Mouse (Mus musculus): Measurements from ENCODE around the gene Fam83e. TPM values are rescaled to one million over a fixed set of nuclear protein-coding genes. Genes with fewer than 3 reads are reported as not detected.

The Fam83e gene
- polyA plus RNA-seq, 1 experiment from 2014 or later, result 0.28 TPM

DNA sequence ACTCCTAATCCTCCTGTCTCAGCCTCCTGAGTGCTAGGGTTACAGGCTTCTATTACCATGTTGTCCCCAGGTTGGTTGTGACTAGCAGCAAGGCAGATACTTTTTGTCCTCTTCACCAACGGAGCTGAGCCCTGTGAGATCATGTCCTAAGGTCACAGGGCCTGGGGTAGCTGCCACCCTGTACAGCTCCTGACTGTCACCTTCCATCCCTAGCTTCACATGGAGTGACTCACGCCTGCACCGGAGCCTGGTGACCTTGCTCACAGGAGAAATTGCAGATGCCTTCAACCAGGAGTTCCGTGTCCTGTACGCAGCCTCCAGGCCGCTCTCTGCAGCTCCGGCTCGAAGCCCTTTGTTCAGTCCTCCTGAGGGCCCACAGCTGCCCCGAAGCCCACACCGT, 5.4 kb downstream of the Fam83e start:
- Histone ChIP-seq H3K4me2 (ENCODE audit: low read length) (no peak overlapping the region), H3K9ac (ENCODE audit: low read depth, low read length) (no peak overlapping the region), H3K27me3 (ENCODE audit: insufficient read depth, low read length) (no peaks in the 10 kb centered on the region), H3K9me3 (replicated peaks; ENCODE audit: low read length) (no peaks in the 10 kb centered on the region), H3K4me1 (replicated peaks; ENCODE audit: insufficient read depth, low read length) (peaks cover 6% of the 10 kb centered on the region; the same call in 1 of the 2 replicates), H3K27ac (no peak overlapping the region), H3K4me3 (replicated peaks; ENCODE audit: low read depth, low read length) (no peak overlapping the region), H3K36me3 (ENCODE audit: insufficient read depth, low read length) (peaks cover 28% of the 10 kb centered on the region; the same call in 1 of the 2 replicates)
- no peak for TF ChIP-seq CTCF (IDR thresholded peaks at IDR 0.05; ENCODE audit: low read depth)
- no peak for DNase-seq (ENCODE audit: low spot score)
- 84% methylated on average over 10 of the region's 10 CpGs for WGBS
- no peak for ATAC-seq (replicated peaks; ENCODE audit: low FRiP score, low read depth)

GRCm38 (mm10) chr7:45727625-45728024, 6.6 kb downstream of the Fam83e start:
- 76% methylated on average over 3 of the region's 3 CpGs for WGBS
- no peak for TF ChIP-seq CTCF (IDR thresholded peaks at IDR 0.05; ENCODE audit: low read depth)
- ATAC-seq (replicated peaks; ENCODE audit: low FRiP score, low read depth) (no peak), DNase-seq (ENCODE audit: low spot score) (no peak)
- Histone ChIP-seq H3K36me3 (ENCODE audit: insufficient read depth, low read length) (peaks cover 22% of the 10 kb centered on the region; the same call in 1 of the 2 replicates), H3K4me1 (replicated peaks; ENCODE audit: insufficient read depth, low read length) (peaks cover 6% of the 10 kb centered on the region; the same call in 1 of the 2 replicates), H3K9me3 (replicated peaks; ENCODE audit: low read length) (no peaks in the 10 kb centered on the region), H3K4me3 (replicated peaks; ENCODE audit: low read depth, low read length) (no peak overlapping the region), H3K27me3 (ENCODE audit: insufficient read depth, low read length) (no peaks in the 10 kb centered on the region), H3K27ac (no peak overlapping the region), H3K9ac (ENCODE audit: low read depth, low read length) (no peak overlapping the region), H3K4me2 (ENCODE audit: low read length) (no peak overlapping the region)

DNA sequence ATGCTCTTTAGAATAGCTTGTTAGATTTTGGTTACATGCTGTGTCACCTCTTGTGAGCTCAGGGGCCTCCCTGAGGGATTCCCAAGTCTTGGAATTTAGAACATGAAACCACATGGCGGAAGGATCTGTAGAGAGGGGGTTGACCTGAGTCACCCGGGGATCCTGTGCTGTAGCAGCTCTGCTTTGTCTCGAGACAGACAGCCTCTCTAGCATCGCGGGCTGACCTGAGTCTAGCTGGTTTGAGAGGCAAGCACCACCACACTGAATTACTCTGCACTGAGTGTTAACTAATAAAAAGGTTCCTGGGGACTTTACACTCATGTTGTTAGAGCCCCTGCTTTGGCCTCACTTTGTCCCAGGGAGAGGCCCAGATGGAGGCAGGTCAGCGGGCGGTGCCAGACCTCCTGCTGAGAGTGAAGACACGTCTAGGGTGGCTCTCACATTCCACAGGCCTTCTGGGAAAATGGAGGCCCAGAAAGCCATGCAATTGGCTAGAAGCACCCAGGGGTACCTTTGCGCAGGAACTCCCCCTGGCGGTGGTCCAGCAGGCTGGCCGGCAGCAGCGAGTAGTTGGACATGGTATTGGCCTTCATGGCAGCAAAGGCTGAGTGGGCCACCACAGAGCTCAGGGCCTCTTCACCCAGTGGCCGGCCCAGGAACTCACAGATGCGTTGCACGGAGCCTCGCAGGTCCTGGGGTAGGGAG, 9.9 kb downstream of the Fam83e start:
- H3K4me2 ChIP-seq (ENCODE audit: low read length), result no peak overlapping the region
- TF ChIP-seq CTCF (IDR thresholded peaks at IDR 0.05; ENCODE audit: low read depth), result peak; percentile 87
- 0 out of 2 replicates have a peak, but pooled peaks cover 6% of the 10 kb centered on the region for H3K36me3 ChIP-seq (ENCODE audit: insufficient read depth, low read length)
- no peak overlapping the region for H3K4me3 ChIP-seq (replicated peaks; ENCODE audit: low read depth, low read length)
- 17% methylated on average over 16 of the region's 16 CpGs for WGBS
- no peak overlapping the region; the same call in 1 of the 2 replicates for H3K9ac ChIP-seq (ENCODE audit: low read depth, low read length)
- H3K27me3 ChIP-seq (ENCODE audit: insufficient read depth, low read length), result no peaks in the 10 kb centered on the region
- DNase-seq (ENCODE audit: low spot score) (peak; percentile 77), ATAC-seq (replicated peaks; ENCODE audit: low FRiP score, low read depth) (peak; percentile 79)
- H3K4me1 ChIP-seq (replicated peaks; ENCODE audit: insufficient read depth, low read length), result peaks cover 6% of the 10 kb centered on the region; the same call in 1 of the 2 replicates
- 0 out of 2 replicates have a peak overlapping the region, but pooled peaks have one; percentile 31 for H3K27ac ChIP-seq
- H3K9me3 ChIP-seq (replicated peaks; ENCODE audit: low read length), result no peaks in the 10 kb centered on the region

GRCm38 (mm10) chr7:45733477-45733876, 12.5 kb downstream of the Fam83e start:
- DNase-seq (ENCODE audit: low spot score) (no peak), ATAC-seq (replicated peaks; ENCODE audit: low FRiP score, low read depth) (no peak)
- Histone ChIP-seq H3K36me3 (ENCODE audit: insufficient read depth, low read length) (no peaks in the 10 kb centered on the region), H3K27me3 (ENCODE audit: insufficient read depth, low read length) (no peaks in the 10 kb centered on the region), H3K27ac (no peak overlapping the region), H3K9me3 (replicated peaks; ENCODE audit: low read length) (no peaks in the 10 kb centered on the region), H3K9ac (ENCODE audit: low read depth, low read length) (no peak overlapping the region), H3K4me2 (ENCODE audit: low read length) (no peak overlapping the region), H3K4me1 (replicated peaks; ENCODE audit: insufficient read depth, low read length) (peaks cover 6% of the 10 kb centered on the region; the same call in 1 of the 2 replicates), H3K4me3 (replicated peaks; ENCODE audit: low read depth, low read length) (no peak overlapping the region)
- TF ChIP-seq CTCF (IDR thresholded peaks at IDR 0.05; ENCODE audit: low read depth), result no peak
- 75% methylated on average over 5 of the region's 5 CpGs for WGBS

DNA sequence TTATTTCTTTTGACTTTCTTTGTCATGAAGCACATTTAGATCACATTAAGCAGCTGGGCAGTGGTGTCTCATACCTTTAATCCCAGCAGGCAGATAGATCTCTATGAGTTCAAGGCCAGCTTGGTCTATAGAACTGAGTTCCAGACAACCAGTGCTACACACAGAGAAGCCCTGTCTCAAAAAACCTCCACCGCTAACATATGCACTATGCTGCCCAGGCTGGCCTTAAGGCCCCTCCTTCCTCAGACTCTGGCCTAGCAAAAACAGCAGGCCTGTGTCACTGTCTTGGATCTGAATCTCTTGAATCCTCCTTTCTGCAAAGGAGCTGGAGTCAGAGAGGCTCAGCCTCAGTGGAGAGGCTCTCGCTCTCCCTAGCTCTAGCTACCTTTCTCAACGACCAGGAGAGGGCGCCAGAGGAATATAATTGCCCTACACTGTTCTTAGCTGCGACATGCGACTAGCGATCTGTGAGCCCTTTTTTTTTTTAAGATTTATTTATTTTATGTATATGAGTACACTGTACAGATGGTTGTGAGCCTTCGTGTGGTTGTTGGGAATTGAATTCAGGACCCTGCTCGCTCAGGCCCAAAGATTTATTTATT, 18.3 kb downstream of the Fam83e start:
- Histone ChIP-seq H3K4me2 (ENCODE audit: low read length) (no peak overlapping the region), H3K9me3 (replicated peaks; ENCODE audit: low read length) (no peaks in the 10 kb centered on the region), H3K4me1 (replicated peaks; ENCODE audit: insufficient read depth, low read length) (0 out of 2 replicates have a peak, but pooled peaks cover 6% of the 10 kb centered on the region), H3K4me3 (replicated peaks; ENCODE audit: low read depth, low read length) (no peak overlapping the region), H3K9ac (ENCODE audit: low read depth, low read length) (no peak overlapping the region), H3K27me3 (ENCODE audit: insufficient read depth, low read length) (no peaks in the 10 kb centered on the region), H3K27ac (no peak overlapping the region), H3K36me3 (ENCODE audit: insufficient read depth, low read length) (no peaks in the 10 kb centered on the region)
- TF ChIP-seq CTCF (IDR thresholded peaks at IDR 0.05; ENCODE audit: low read depth), result peak; percentile 90
- DNase-seq (ENCODE audit: low spot score) (peak; percentile 92), ATAC-seq (replicated peaks; ENCODE audit: low FRiP score, low read depth) (peak; percentile 74)
- WGBS, result 8% methylated on average over 9 of the region's 9 CpGs

DNA sequence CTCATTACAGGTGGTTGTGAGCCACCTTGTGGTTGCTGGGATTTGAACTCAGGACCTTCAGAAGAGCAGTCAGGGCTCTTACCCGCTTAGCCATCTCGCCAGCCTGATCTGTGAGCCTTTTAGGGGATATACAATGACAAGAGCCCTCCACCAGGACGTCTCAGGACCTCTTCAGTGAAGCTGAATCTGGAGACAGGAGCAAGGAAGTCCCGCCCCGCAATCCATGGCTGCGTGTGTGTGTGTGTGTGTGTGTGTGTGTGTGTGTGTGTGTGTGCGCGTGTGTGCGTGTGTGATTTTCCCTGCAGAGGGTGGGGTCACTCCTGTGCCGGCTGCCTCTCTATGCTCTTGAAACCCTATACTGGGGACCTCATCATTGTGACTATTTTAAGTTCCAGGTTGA, 18.8 kb downstream of the Fam83e start:
- Histone ChIP-seq H3K36me3 (ENCODE audit: insufficient read depth, low read length) (no peaks in the 10 kb centered on the region), H3K4me3 (replicated peaks; ENCODE audit: low read depth, low read length) (no peak overlapping the region), H3K27me3 (ENCODE audit: insufficient read depth, low read length) (no peaks in the 10 kb centered on the region), H3K4me2 (ENCODE audit: low read length) (no peak overlapping the region), H3K9ac (ENCODE audit: low read depth, low read length) (no peak overlapping the region), H3K9me3 (replicated peaks; ENCODE audit: low read length) (no peaks in the 10 kb centered on the region), H3K4me1 (replicated peaks; ENCODE audit: insufficient read depth, low read length) (0 out of 2 replicates have a peak, but pooled peaks cover 6% of the 10 kb centered on the region), H3K27ac (no peak overlapping the region)
- 69% methylated on average over 10 of the region's 10 CpGs for WGBS
- TF ChIP-seq CTCF (IDR thresholded peaks at IDR 0.05; ENCODE audit: low read depth), result no peak
- ATAC-seq (replicated peaks; ENCODE audit: low FRiP score, low read depth) (no peak), DNase-seq (ENCODE audit: low spot score) (no peak)

Data from kidney, postnatal 0 days (tissue).